Mouse (Mus musculus): ENCODE results near the gene Ifne. TPM values are rescaled to one million over a fixed set of nuclear protein-coding genes. Genes with fewer than 3 reads are reported as not detected.

Gene Ifne
- total RNA-seq (2014; rRNA removed) (not detected in 2 replicates), polyA plus RNA-seq (2012; rRNA removed) (not detected in 2 replicates)

GRCm38 (mm10) chr4:88880101-88880500, at the start of gene Ifne:
Gene Ifne (minus strand): TSS chr4:88880201.
- Histone ChIP-seq H3K79me2 (ENCODE audit: control insufficient read depth, insufficient read depth, low read length) (no peaks in the 10 kb centered on the region), H3K4me1 (ENCODE audit: control insufficient read depth, insufficient read depth, low read length) (no peaks in the 10 kb centered on the region), H3K36me3 (ENCODE audit: control insufficient read depth, insufficient read depth, low read length) (no peaks in the 10 kb centered on the region), H3K4me3 (ENCODE audit: insufficient read depth, low read depth, low read length) (no peak within 1 kb of the TSS), H3K27me3 (ENCODE audit: control insufficient read depth, insufficient read depth, low read length) (no peaks in the 10 kb centered on the region), H3K27ac (replicated peaks; ENCODE audit: insufficient read depth, low read depth, low read length) (no peak within 1 kb of the TSS), H3K9ac (ENCODE audit: low read depth, low read length) (no peak within 1 kb of the TSS)
- DNase-seq (ENCODE audit: extremely low read depth, low read depth, low spot score): no peak
- TF ChIP-seq POLR2A (IDR thresholded peaks at IDR 0.05; ENCODE audit: extremely low read depth, insufficient read depth, low read length) (no peak), CTCF (IDR thresholded peaks at IDR 0.05; ENCODE audit: low read depth, low read length) (no peak)
- 84% methylated on average over 8 of the region's 8 CpGs for WGBS

GRCm38 (mm10) chr4:88928341-88929102, 48.5 kb upstream of the Ifne start:
- H3K4me3 ChIP-seq (ENCODE audit: insufficient read depth, low read depth, low read length): no peak overlapping the region
- H3K36me3 ChIP-seq (ENCODE audit: control insufficient read depth, insufficient read depth, low read length): no peaks in the 10 kb centered on the region
- H3K4me1 ChIP-seq (ENCODE audit: control insufficient read depth, insufficient read depth, low read length): no peaks in the 10 kb centered on the region; the same call in 1 of the 2 replicates
- no peaks in the 10 kb centered on the region; the same call in 1 of the 2 replicates for H3K79me2 ChIP-seq (ENCODE audit: control insufficient read depth, insufficient read depth, low read length)
- DNase-seq (ENCODE audit: extremely low read depth, low read depth, low spot score): no peak
- no peak for TF ChIP-seq CTCF (IDR thresholded peaks at IDR 0.05; ENCODE audit: low read depth, low read length)
- no peak for TF ChIP-seq POLR2A (IDR thresholded peaks at IDR 0.05; ENCODE audit: extremely low read depth, insufficient read depth, low read length)
- H3K27ac ChIP-seq (replicated peaks; ENCODE audit: insufficient read depth, low read depth, low read length): no peak overlapping the region
- WGBS: 54% methylated on average over 4 of the region's 4 CpGs
- no peak overlapping the region for H3K9ac ChIP-seq (ENCODE audit: low read depth, low read length)
- H3K27me3 ChIP-seq (ENCODE audit: control insufficient read depth, insufficient read depth, low read length): no peaks in the 10 kb centered on the region

- WGBS: 65% methylated on average over 2 of the region's 2 CpGs
- TF ChIP-seq CTCF (IDR thresholded peaks at IDR 0.05; ENCODE audit: low read depth, low read length) (no peak), POLR2A (IDR thresholded peaks at IDR 0.05; ENCODE audit: extremely low read depth, insufficient read depth, low read length) (no peak)
Measured at GRCm38 (mm10) chr4:88927850-88928249, 47.8 kb upstream of the Ifne start.

GRCm38 (mm10) chr4:88926637-88927036, 46.6 kb upstream of the Ifne start:
- TF ChIP-seq CTCF (IDR thresholded peaks at IDR 0.05; ENCODE audit: low read depth, low read length) (no peak), POLR2A (IDR thresholded peaks at IDR 0.05; ENCODE audit: extremely low read depth, insufficient read depth, low read length) (no peak)
- Histone ChIP-seq H3K36me3 (ENCODE audit: control insufficient read depth, insufficient read depth, low read length) (no peaks in the 10 kb centered on the region), H3K9ac (ENCODE audit: low read depth, low read length) (no peak overlapping the region), H3K4me3 (ENCODE audit: insufficient read depth, low read depth, low read length) (no peak overlapping the region), H3K27me3 (ENCODE audit: control insufficient read depth, insufficient read depth, low read length) (no peaks in the 10 kb centered on the region), H3K27ac (replicated peaks; ENCODE audit: insufficient read depth, low read depth, low read length) (no peak overlapping the region), H3K4me1 (ENCODE audit: control insufficient read depth, insufficient read depth, low read length) (no peaks in the 10 kb centered on the region; the same call in 1 of the 2 replicates), H3K79me2 (ENCODE audit: control insufficient read depth, insufficient read depth, low read length) (no peaks in the 10 kb centered on the region; the same call in 1 of the 2 replicates)
- 90% methylated on average over 1 of the region's 1 CpGs for WGBS
- peak; percentile 60 for DNase-seq (ENCODE audit: extremely low read depth, low read depth, low spot score)

More at GRCm38 (mm10) chr4:88927850-88928249, 47.8 kb upstream of the Ifne start:
- H3K9ac ChIP-seq (ENCODE audit: low read depth, low read length): no peak overlapping the region
- H3K27me3 ChIP-seq (ENCODE audit: control insufficient read depth, insufficient read depth, low read length): no peaks in the 10 kb centered on the region
- no peak overlapping the region for H3K4me3 ChIP-seq (ENCODE audit: insufficient read depth, low read depth, low read length)
- H3K79me2 ChIP-seq (ENCODE audit: control insufficient read depth, insufficient read depth, low read length): no peaks in the 10 kb centered on the region; the same call in 1 of the 2 replicates
- no peak overlapping the region for H3K27ac ChIP-seq (replicated peaks; ENCODE audit: insufficient read depth, low read depth, low read length)
- H3K36me3 ChIP-seq (ENCODE audit: control insufficient read depth, insufficient read depth, low read length): no peaks in the 10 kb centered on the region
- no peak for DNase-seq (ENCODE audit: extremely low read depth, low read depth, low spot score)
- no peaks in the 10 kb centered on the region; the same call in 1 of the 2 replicates for H3K4me1 ChIP-seq (ENCODE audit: control insufficient read depth, insufficient read depth, low read length)

- no peaks in the 10 kb centered on the region; the same call in 1 of the 2 replicates for H3K79me2 ChIP-seq (ENCODE audit: control insufficient read depth, insufficient read depth, low read length)
- TF ChIP-seq POLR2A (IDR thresholded peaks at IDR 0.05; ENCODE audit: extremely low read depth, insufficient read depth, low read length) (no peak), CTCF (IDR thresholded peaks at IDR 0.05; ENCODE audit: low read depth, low read length) (no peak)
- no peak overlapping the region for H3K9ac ChIP-seq (ENCODE audit: low read depth, low read length)
- 95% methylated on average over 1 of the region's 1 CpGs for whole genome bisulfite sequencing
- H3K4me3 ChIP-seq (ENCODE audit: insufficient read depth, low read depth, low read length): no peak overlapping the region
- DNase-seq (ENCODE audit: extremely low read depth, low read depth, low spot score): no peak
- H3K36me3 ChIP-seq (ENCODE audit: control insufficient read depth, insufficient read depth, low read length): no peaks in the 10 kb centered on the region
- no peaks in the 10 kb centered on the region for H3K27me3 ChIP-seq (ENCODE audit: control insufficient read depth, insufficient read depth, low read length)
- H3K27ac ChIP-seq (replicated peaks; ENCODE audit: insufficient read depth, low read depth, low read length): no peak overlapping the region
- H3K4me1 ChIP-seq (ENCODE audit: control insufficient read depth, insufficient read depth, low read length): no peaks in the 10 kb centered on the region; the same call in 1 of the 2 replicates
Measured at GRCm38 (mm10) chr4:88926082-88926481, 46.1 kb upstream of the Ifne start.

GRCm38 (mm10) chr4:88925456-88925855, 45.5 kb upstream of the Ifne start:
- H3K27ac ChIP-seq (replicated peaks; ENCODE audit: insufficient read depth, low read depth, low read length): no peak overlapping the region
- H3K79me2 ChIP-seq (ENCODE audit: control insufficient read depth, insufficient read depth, low read length): no peaks in the 10 kb centered on the region; the same call in 1 of the 2 replicates
- 94% methylated on average over 2 of the region's 2 CpGs for WGBS
- H3K36me3 ChIP-seq (ENCODE audit: control insufficient read depth, insufficient read depth, low read length): no peaks in the 10 kb centered on the region
- H3K9ac ChIP-seq (ENCODE audit: low read depth, low read length): no peak overlapping the region
- H3K4me3 ChIP-seq (ENCODE audit: insufficient read depth, low read depth, low read length): no peak overlapping the region
- no peak for DNase-seq (ENCODE audit: extremely low read depth, low read depth, low spot score)
- TF ChIP-seq POLR2A (IDR thresholded peaks at IDR 0.05; ENCODE audit: extremely low read depth, insufficient read depth, low read length) (no peak), CTCF (IDR thresholded peaks at IDR 0.05; ENCODE audit: low read depth, low read length) (no peak)
- H3K27me3 ChIP-seq (ENCODE audit: control insufficient read depth, insufficient read depth, low read length): no peaks in the 10 kb centered on the region
- no peaks in the 10 kb centered on the region; the same call in 1 of the 2 replicates for H3K4me1 ChIP-seq (ENCODE audit: control insufficient read depth, insufficient read depth, low read length)
